Mouse (Mus musculus) forebrain, embryonic 10.5 days (tissue): Measurements from ENCODE around the gene Carm1. TPM values are rescaled to one million over a fixed set of nuclear protein-coding genes. Genes with fewer than 3 reads are reported as not detected.

Experiments used
- DNase-seq: peaks from one replicate; pipeline ENCODE4 v3.0.0-alpha.2; 2017; ENCODE audit warnings: low spot score; ENCODE audit errors: extremely low spot score
- H3K27ac ChIP-seq: fragments of 300-500 bp; sonication (generic); 2 replicates; pipeline ENCODE4 v1.5.1; 2016; ENCODE audit warnings: mild to moderate bottlenecking
- H3K27me3 ChIP-seq: fragments of 300-500 bp; sonication (generic); 2 replicates; pipeline ENCODE4 v1.6.1; 2016; ENCODE audit warnings: mild to moderate bottlenecking; ENCODE audit not compliant: poor library complexity, severe bottlenecking
- H3K36me3 ChIP-seq: fragments of 300-500 bp; sonication (generic); replicated peaks from 2 replicates; pipeline ENCODE4 v1.6.1; 2016; ENCODE audit warnings: mild to moderate bottlenecking, moderate library complexity
- H3K4me1 ChIP-seq: fragments of 300-500 bp; sonication (generic); 2 replicates; pipeline ENCODE4 v1.6.1; 2016
- H3K4me3 ChIP-seq: fragments of 300-500 bp; sonication (generic); 2 replicates; pipeline ENCODE4 v1.5.1; 2016; ENCODE audit warnings: mild to moderate bottlenecking, moderate library complexity
- H3K9me3 ChIP-seq: fragments of 300-500 bp; sonication (generic); 2 replicates; pipeline ENCODE4 v1.6.1; 2016; ENCODE audit warnings: mild to moderate bottlenecking, moderate library complexity
- WGBS: fragments of 180-500 bp; shearing (Covaris S2); methylation state at CpG from one replicate; pipeline ENCODE4 v1.1.7; 2016; 5-methylcytosine and 5-hydroxymethylcytosine counted together
- microRNA counts: library from miRNA; unstranded; fragments of <30 nt; microRNA quantifications from one replicate; lab custom pipeline; 2017
- microRNA-seq: library from miRNA; unstranded; fragments of <30 nt; microRNA quantifications from one replicate; pipeline ENCODE4, GENCODE M21; 2017
- polyA plus RNA-seq: library from polyadenylated mRNA; unstranded; fragments of >200 nt; fragmentation: Nextera tagmentation; extraction: Ambion mirVana; gene quantifications from 2 replicates; pipeline ENCODE4 v1.2.1, GENCODE M21; 2016

The Carm1 gene
- polyA plus RNA-seq, 1 experiment from 2014 or later = 58.3 TPM

- Histone ChIP-seq H3K27ac (no peak overlapping the region), H3K4me3 (no peak overlapping the region), H3K27me3 (no peaks in the 10 kb centered on the region), H3K36me3 (peaks cover 75% of the 10 kb centered on the region), H3K9me3 (no peaks in the 10 kb centered on the region), H3K4me1 (no peaks in the 10 kb centered on the region; the same call in 1 of the 2 replicates)
- 76% methylated on average over 3 of the region's 3 CpGs for WGBS
- DNase-seq = no peak
Measured at GRCm38 (mm10) chr9:21633106-21633505, 86.4 kb downstream of the Carm1 start.

- H3K9me3 ChIP-seq = no peaks in the 10 kb centered on the region
- H3K4me1 ChIP-seq = no peaks in the 10 kb centered on the region; the same call in 1 of the 2 replicates
- H3K27ac ChIP-seq = no peak overlapping the region
- no peak for DNase-seq
- H3K27me3 ChIP-seq = no peaks in the 10 kb centered on the region
- 95% methylated on average over 7 of the region's 7 CpGs for WGBS
- peaks cover 93% of the 10 kb centered on the region for H3K36me3 ChIP-seq
- no peak overlapping the region for H3K4me3 ChIP-seq
Measured at GRCm38 (mm10) chr9:21635639-21636038, 88.9 kb downstream of the Carm1 start.

- no peaks in the 10 kb centered on the region for H3K9me3 ChIP-seq
Measured at GRCm38 (mm10) chr9:21639031-21639430, 92.3 kb downstream of the Carm1 start.

More at GRCm38 (mm10) chr9:21639031-21639430, 92.3 kb downstream of the Carm1 start:
- Histone ChIP-seq H3K4me3 (no peak overlapping the region), H3K4me1 (no peaks in the 10 kb centered on the region; the same call in 1 of the 2 replicates), H3K36me3 (peaks cover 100% of the 10 kb centered on the region), H3K27me3 (no peaks in the 10 kb centered on the region), H3K27ac (no peak overlapping the region)
- 96% methylated on average over 11 of the region's 11 CpGs for WGBS
- no peak for DNase-seq

MicroRNAs encoded within 50 kb of the gene (microRNA counts, 519-probe panel; counts per million panel counts)
- microRNA mmu-miR-1946b (lab: Ali Mortazavi, UCI) = 341 counts per million, percentile 65 among the panel's probes with 10 or more counts

Small RNA genes lying within 50 kb of the gene (microRNA-seq; reads per million reads assigned to microRNA genes)
- not detected for gene Mir1946b

Other genes starting within 250 kb of the Carm1 start
- 6.3 and 8.5 TPM in 2 replicates for gene Ap1m2, start 234.6 kb upstream of the Carm1 start, polyA plus RNA-seq
- gene Slc44a2, start 226.2 kb upstream of the Carm1 start, polyA plus RNA-seq = 62.6 and 71.5 TPM in 2 replicates
- gene Ilf3, start 179.0 kb upstream of the Carm1 start, polyA plus RNA-seq = 328 and 336 TPM in 2 replicates
- 71.7 and 74.0 TPM in 2 replicates for gene Qtrt1, start 135.1 kb upstream of the Carm1 start, polyA plus RNA-seq
- 65.9 and 66.3 TPM in 2 replicates for gene Dnm2, start 122.0 kb upstream of the Carm1 start, polyA plus RNA-seq
- gene Tmed1, start 36.6 kb upstream of the Carm1 start, polyA plus RNA-seq = 116 and 119 TPM in 2 replicates
- gene AB124611, start 20.7 kb upstream of the Carm1 start, polyA plus RNA-seq = 4.4 and 5.1 TPM in 2 replicates
- gene Timm29, start 45.8 kb downstream of the Carm1 start, polyA plus RNA-seq = 31.4 and 32.3 TPM in 2 replicates
- 19.0 and 20.4 TPM in 2 replicates for gene Yipf2, start 45.9 kb downstream of the Carm1 start, polyA plus RNA-seq
- 147 and 149 TPM in 2 replicates for gene Smarca4, start 69.3 kb downstream of the Carm1 start, polyA plus RNA-seq
- 58.5 and 60.0 TPM in 2 replicates for gene Ldlr, start 176.6 kb downstream of the Carm1 start, polyA plus RNA-seq
- 196 and 197 TPM in 2 replicates for gene Spc24, start 213.4 kb downstream of the Carm1 start, polyA plus RNA-seq